Mouse (Mus musculus): ENCODE measurements around the gene Flvcr2. TPM values are rescaled to one million over a fixed set of nuclear protein-coding genes. Genes with fewer than 3 reads are reported as not detected.

The Flvcr2 gene
- polyA plus RNA-seq, 1 experiment from 2014 or later = 2.5 TPM

- no peak overlapping the region for H3K27ac ChIP-seq (replicated peaks)
- no peak for ATAC-seq (ENCODE audit: low FRiP score, low read depth)
- no peaks in the 10 kb centered on the region for H3K27me3 ChIP-seq
- peaks cover 15% of the 10 kb centered on the region; the same call in 1 of the 2 replicates for H3K36me3 ChIP-seq
- no peak overlapping the region for H3K4me3 ChIP-seq
- no peak overlapping the region for H3K4me2 ChIP-seq (replicated peaks)
- H3K9ac ChIP-seq (replicated peaks) = no peak overlapping the region
- no peaks in the 10 kb centered on the region for H3K9me3 ChIP-seq
- WGBS = 83% methylated on average over 7 of the region's 7 CpGs
- H3K4me1 ChIP-seq = no peaks in the 10 kb centered on the region
These were observed 102.0 kb downstream of the Flvcr2 start for GRCm38 (mm10) chr12:85848164-85848958.

DNA sequence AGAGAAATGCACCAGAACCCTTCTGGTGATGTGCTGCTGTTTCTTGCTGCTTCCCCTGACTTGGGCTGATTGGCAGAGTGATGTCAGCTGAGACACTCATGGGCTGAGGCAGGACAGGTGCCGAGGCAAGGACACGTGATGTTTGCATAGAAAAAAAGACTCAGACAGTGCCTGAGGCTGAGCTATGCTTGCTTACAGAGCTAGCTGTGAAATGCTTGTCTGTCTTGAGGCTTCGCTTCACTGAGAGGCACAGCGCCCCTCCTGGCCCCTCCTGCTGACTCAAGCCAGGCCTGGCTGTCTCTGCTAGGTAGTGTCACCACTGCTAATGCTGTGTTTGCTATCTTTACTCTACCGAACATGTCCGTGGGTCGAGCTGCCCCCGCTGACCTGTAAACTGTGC, 104.3 kb downstream of the Flvcr2 start:
- H3K27ac ChIP-seq (replicated peaks) = no peak overlapping the region
- H3K9me3 ChIP-seq = no peaks in the 10 kb centered on the region
- no peaks in the 10 kb centered on the region for H3K4me1 ChIP-seq
- H3K36me3 ChIP-seq = 0 out of 2 replicates have a peak, but pooled peaks cover 10% of the 10 kb centered on the region
- no peak overlapping the region for H3K9ac ChIP-seq (replicated peaks)
- H3K27me3 ChIP-seq = no peaks in the 10 kb centered on the region
- no peak overlapping the region for H3K4me3 ChIP-seq
- no peak for ATAC-seq (ENCODE audit: low FRiP score, low read depth)
- H3K4me2 ChIP-seq (replicated peaks) = no peak overlapping the region
- WGBS = 88% methylated on average over 8 of the region's 8 CpGs

DNA sequence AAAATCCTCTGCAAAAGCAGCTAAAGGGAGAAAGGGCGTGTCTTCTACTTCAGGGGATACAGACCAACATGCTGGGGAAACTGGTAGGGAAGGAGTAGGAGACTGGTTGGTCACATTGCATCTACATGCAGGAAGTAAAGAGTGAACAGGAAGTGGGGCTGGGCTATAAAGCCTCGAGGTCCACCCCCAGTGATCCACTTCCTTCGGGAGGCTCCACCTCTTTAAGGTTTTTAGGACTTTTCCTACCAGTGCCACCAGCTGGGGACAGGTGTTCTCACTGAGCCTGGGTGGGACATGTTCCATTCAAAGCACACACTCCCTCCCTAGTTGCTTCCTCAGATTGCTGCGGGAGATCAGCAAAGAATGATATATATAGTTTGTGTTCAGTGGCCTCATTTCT, 107.5 kb downstream of the Flvcr2 start:
- WGBS = 88% methylated on average over 4 of the region's 4 CpGs
- H3K9me3 ChIP-seq = no peaks in the 10 kb centered on the region
- ATAC-seq (ENCODE audit: low FRiP score, low read depth) = no peak
- H3K36me3 ChIP-seq = 0 out of 2 replicates have a peak, but pooled peaks cover 15% of the 10 kb centered on the region
- H3K4me2 ChIP-seq (replicated peaks) = no peak overlapping the region
- no peaks in the 10 kb centered on the region for H3K4me1 ChIP-seq
- H3K9ac ChIP-seq (replicated peaks) = no peak overlapping the region
- H3K27me3 ChIP-seq = no peaks in the 10 kb centered on the region
- H3K4me3 ChIP-seq = no peak overlapping the region
- H3K27ac ChIP-seq (replicated peaks) = no peak overlapping the region

DNA sequence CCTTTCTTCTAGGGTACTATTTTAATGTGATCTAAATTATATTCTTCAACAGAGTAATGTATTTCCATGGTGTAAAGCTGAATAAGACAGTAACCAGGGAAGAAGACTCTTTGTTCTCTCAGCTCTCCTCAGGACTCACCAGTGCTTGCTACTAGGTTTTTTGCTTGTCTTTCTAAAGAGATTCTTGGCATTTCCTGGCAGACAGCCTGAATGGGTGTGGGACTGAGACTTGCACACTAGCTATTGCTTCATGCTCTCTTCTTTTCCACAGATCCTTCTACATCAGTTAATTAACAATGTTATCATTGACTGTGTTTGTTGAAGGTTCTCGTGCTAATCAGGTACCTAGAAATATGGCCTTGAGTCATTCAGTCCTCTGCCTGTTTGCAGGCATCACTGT, 107.9 kb downstream of the Flvcr2 start:
- Histone ChIP-seq H3K27ac (replicated peaks) (no peak overlapping the region), H3K36me3 (0 out of 2 replicates have a peak, but pooled peaks cover 15% of the 10 kb centered on the region), H3K4me3 (no peak overlapping the region), H3K9ac (replicated peaks) (no peak overlapping the region), H3K4me2 (replicated peaks) (no peak overlapping the region), H3K27me3 (no peaks in the 10 kb centered on the region), H3K9me3 (no peaks in the 10 kb centered on the region), H3K4me1 (no peaks in the 10 kb centered on the region)
- WGBS = 88% methylated on average over 1 of the region's 1 CpGs
- ATAC-seq (ENCODE audit: low FRiP score, low read depth) = no peak

- Histone ChIP-seq H3K36me3 (0 out of 2 replicates have a peak, but pooled peaks cover 11% of the 10 kb centered on the region), H3K4me1 (no peaks in the 10 kb centered on the region), H3K4me2 (replicated peaks) (no peak overlapping the region), H3K27ac (replicated peaks) (no peak overlapping the region), H3K27me3 (no peaks in the 10 kb centered on the region), H3K9ac (replicated peaks) (no peak overlapping the region), H3K4me3 (no peak overlapping the region), H3K9me3 (no peaks in the 10 kb centered on the region)
- ATAC-seq (ENCODE audit: low FRiP score, low read depth) = no peak
- WGBS = 95% methylated on average over 7 of the region's 7 CpGs
These were observed 111.0 kb downstream of the Flvcr2 start for GRCm38 (mm10) chr12:85857300-85857699.

DNA sequence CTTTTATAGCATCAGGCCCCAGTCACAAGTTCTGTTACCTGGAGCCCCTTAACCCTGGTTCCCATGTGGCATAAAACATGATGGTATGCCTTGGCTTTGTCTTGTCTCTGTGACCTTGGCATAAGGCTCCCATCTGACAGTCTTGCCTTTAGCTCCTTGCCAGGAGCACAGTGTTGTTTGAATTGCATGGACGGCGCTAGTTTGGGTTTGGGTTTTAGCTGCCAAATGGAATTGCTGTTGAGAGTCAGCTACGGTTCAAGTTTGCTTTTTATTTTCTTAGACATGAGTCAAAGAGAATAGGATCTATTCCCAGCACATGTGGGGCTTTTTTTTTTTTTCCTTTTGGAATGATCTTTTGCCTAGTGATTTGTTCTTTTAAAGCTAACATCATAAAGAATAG, 112.8 kb downstream of the Flvcr2 start:
- 76% methylated on average over 3 of the region's 3 CpGs for whole genome bisulfite sequencing
- H3K27me3 ChIP-seq = no peaks in the 10 kb centered on the region
- no peak for ATAC-seq (ENCODE audit: low FRiP score, low read depth)
- no peak overlapping the region for H3K4me3 ChIP-seq
- no peaks in the 10 kb centered on the region for H3K4me1 ChIP-seq
- no peak overlapping the region for H3K27ac ChIP-seq (replicated peaks)
- peaks cover 8% of the 10 kb centered on the region; the same call in 1 of the 2 replicates for H3K36me3 ChIP-seq
- no peak overlapping the region for H3K9ac ChIP-seq (replicated peaks)
- H3K9me3 ChIP-seq = no peaks in the 10 kb centered on the region
- no peak overlapping the region for H3K4me2 ChIP-seq (replicated peaks)

DNA sequence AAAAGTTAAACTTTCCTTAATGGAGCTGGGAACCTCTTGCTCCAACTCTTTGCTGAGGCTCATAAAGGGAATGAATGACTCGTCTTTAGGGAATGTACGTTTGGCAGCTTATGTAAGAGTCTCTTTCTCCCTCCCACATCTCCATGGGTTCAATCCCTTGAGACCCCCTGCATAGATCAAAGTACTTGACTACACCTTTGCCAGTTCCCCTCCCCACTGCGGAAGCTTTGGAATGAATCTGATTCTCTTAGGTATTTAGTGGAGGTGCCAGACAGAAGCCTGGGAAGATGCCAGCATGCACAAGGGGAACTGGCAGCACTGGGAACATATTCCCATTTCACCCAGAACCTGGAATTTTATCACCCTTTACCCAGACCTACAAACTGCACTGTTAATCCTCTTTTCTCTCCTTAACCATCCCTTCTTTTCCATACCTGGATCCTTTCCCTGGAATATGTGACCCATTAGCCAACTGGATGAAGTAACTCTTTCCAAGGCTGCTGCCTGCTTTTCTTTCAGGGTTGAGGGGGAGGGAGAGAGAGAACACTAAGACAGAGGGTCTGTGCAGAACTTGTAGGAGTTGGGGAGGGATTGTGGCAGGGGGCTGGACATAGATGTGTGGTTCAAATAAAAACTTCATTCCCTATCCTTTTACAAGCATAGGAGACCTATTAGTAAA, 113.3 kb downstream of the Flvcr2 start:
- H3K9ac ChIP-seq (replicated peaks) = no peak overlapping the region
- no peak for ATAC-seq (ENCODE audit: low FRiP score, low read depth)
- H3K36me3 ChIP-seq = peaks cover 12% of the 10 kb centered on the region; the same call in 1 of the 2 replicates
- no peaks in the 10 kb centered on the region for H3K9me3 ChIP-seq
- no peak overlapping the region for H3K4me2 ChIP-seq (replicated peaks)
- no peak overlapping the region for H3K27ac ChIP-seq (replicated peaks)
- 59% methylated on average over 3 of the region's 3 CpGs for WGBS
- H3K4me3 ChIP-seq = no peak overlapping the region
- H3K4me1 ChIP-seq = no peaks in the 10 kb centered on the region
- H3K27me3 ChIP-seq = no peaks in the 10 kb centered on the region

DNA sequence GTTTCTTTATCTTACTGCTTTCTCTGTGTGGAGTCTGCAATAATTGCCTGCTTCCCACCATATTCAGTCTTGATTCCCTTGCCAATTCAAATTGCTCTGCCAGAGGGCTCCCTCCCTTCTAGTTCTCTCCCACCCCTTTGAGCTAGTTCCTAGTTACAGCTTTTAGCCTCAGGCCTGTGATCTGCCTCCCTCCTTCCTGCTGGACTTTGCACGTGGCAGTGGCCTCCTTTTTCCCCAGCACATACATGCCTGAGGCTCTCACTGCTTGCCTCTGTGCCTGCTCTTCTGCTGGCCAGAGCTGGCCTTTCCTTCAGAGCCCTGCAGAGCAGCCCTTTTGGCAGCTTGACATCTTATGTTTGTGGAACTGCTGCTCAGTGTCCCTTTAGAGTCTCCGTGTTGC, 116.2 kb downstream of the Flvcr2 start:
- Histone ChIP-seq H3K27me3 (no peaks in the 10 kb centered on the region), H3K27ac (replicated peaks) (0 out of 2 replicates have a peak overlapping the region, but pooled peaks have one; percentile 35), H3K4me3 (no peak overlapping the region), H3K9ac (replicated peaks) (no peak overlapping the region), H3K4me2 (replicated peaks) (no peak overlapping the region), H3K36me3 (peaks cover 5% of the 10 kb centered on the region; the same call in 1 of the 2 replicates), H3K4me1 (no peaks in the 10 kb centered on the region), H3K9me3 (no peaks in the 10 kb centered on the region)
- WGBS = 65% methylated on average over 2 of the region's 2 CpGs
- ATAC-seq (ENCODE audit: low FRiP score, low read depth) = no peak

Small RNAs within 50 kb of the gene (microRNA-seq; reads per million reads assigned to microRNA genes)
- gene Gm47285 = not detected

Other genes starting within 250 kb of the Flvcr2 start
- gene Jdp2, start 147.5 kb upstream of the Flvcr2 start, polyA plus RNA-seq (2016; fragmentation: Nextera tagmentation; extraction: Ambion mirVana) = 0.54 and 0.92 TPM in 2 replicates
- gene Batf, start 59.9 kb upstream of the Flvcr2 start, polyA plus RNA-seq (2016; fragmentation: Nextera tagmentation; extraction: Ambion mirVana) = 1.2 and 2.0 TPM in 2 replicates
- 89.4 and 91.2 TPM in 2 replicates for gene Erg28, start 78.0 kb downstream of the Flvcr2 start, polyA plus RNA-seq (2016; fragmentation: Nextera tagmentation; extraction: Ambion mirVana)
- 16.7 TPM in 2 replicates for gene Ttll5, start 78.1 kb downstream of the Flvcr2 start, polyA plus RNA-seq (2016; fragmentation: Nextera tagmentation; extraction: Ambion mirVana)